Mouse (Mus musculus): Measurements from ENCODE around the gene Ndufaf4. TPM values are rescaled to one million over a fixed set of nuclear protein-coding genes. Genes with fewer than 3 reads are reported as not detected.

Ndufaf4 gene
- polyA plus RNA-seq, 1 experiment, result 17.0 TPM

DNA sequence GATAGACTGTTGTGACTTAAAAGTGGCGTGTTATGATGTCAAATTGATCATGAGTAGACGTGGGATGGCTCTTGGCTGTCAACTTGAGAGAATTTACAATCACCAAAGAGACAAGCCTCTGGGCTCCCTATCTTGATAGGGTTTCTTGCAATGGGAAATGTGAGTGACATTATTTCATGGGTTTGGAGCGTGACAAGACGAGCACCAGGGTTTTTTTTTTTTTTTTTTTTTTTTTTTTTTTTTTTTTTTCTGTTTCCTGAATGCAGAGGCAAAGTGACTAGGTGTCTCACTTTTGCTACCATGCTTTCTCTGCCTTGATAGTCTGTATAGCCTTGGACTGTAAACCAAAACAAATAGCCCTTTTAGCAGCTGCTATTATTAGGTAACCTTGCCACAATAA is 3.3 kb upstream of the Ndufaf4 start:
- TF ChIP-seq FOSL1 (IDR thresholded peaks at IDR 0.05; ENCODE audit: insufficient read depth, low read length, poor library complexity, severe bottlenecking), result no peak
- no peak for TF ChIP-seq CEBPB (IDR thresholded peaks at IDR 0.05; ENCODE audit: low read depth)
- no peak for TF ChIP-seq MAX (IDR thresholded peaks at IDR 0.05)
- H3K79me3 ChIP-seq (ENCODE audit: low read depth), result peaks cover 17% of the 10 kb centered on the region
- H3ac ChIP-seq (ENCODE audit: control insufficient read depth, insufficient read length, low read depth), result no peak overlapping the region
- peaks cover 3% of the 10 kb centered on the region for H3K27me3 ChIP-seq (ENCODE audit: control insufficient read depth, insufficient read depth, insufficient read length)
- H3K4me3 ChIP-seq (ENCODE audit: insufficient read depth, poor library complexity, severe bottlenecking), result no peak overlapping the region
- peaks cover 18% of the 10 kb centered on the region for H3K79me2 ChIP-seq (ENCODE audit: control insufficient read depth, insufficient read depth)
- no peaks in the 10 kb centered on the region for H3K36me3 ChIP-seq (ENCODE audit: control insufficient read depth, insufficient read depth)

GRCm38 (mm10) chr4:24896829-24897228 is 1.1 kb upstream of the Ndufaf4 start:
- no peak overlapping the region for H3K4me3 ChIP-seq (ENCODE audit: insufficient read depth, poor library complexity, severe bottlenecking)
- TF ChIP-seq MYOD1 (IDR thresholded peaks at IDR 0.05; ENCODE audit: control insufficient read depth, insufficient read length, low read depth) (no peak), MYOG (IDR thresholded peaks at IDR 0.05; ENCODE audit: control insufficient read depth, extremely low read depth, insufficient read length) (no peak), CTCF (IDR thresholded peaks at IDR 0.05; ENCODE audit: control insufficient read depth, insufficient read depth, insufficient read length) (no peak), FOSL1 (IDR thresholded peaks at IDR 0.05; ENCODE audit: insufficient read depth, low read length, poor library complexity, severe bottlenecking) (no peak), CEBPB (IDR thresholded peaks at IDR 0.05; ENCODE audit: low read depth) (no peak), MAX (IDR thresholded peaks at IDR 0.05) (no peak), USF1 (IDR thresholded peaks at IDR 0.05; ENCODE audit: low read depth) (no peak)
- no peak overlapping the region for H3ac ChIP-seq (ENCODE audit: control insufficient read depth, insufficient read length, low read depth)
- peaks cover 24% of the 10 kb centered on the region for H3K79me3 ChIP-seq (ENCODE audit: low read depth)
- peaks cover 31% of the 10 kb centered on the region for H3K79me2 ChIP-seq (ENCODE audit: control insufficient read depth, insufficient read depth)
- H3K27me3 ChIP-seq (ENCODE audit: control insufficient read depth, insufficient read depth, insufficient read length), result no peaks in the 10 kb centered on the region
- H3K36me3 ChIP-seq (ENCODE audit: control insufficient read depth, insufficient read depth), result peaks cover 15% of the 10 kb centered on the region

DNA sequence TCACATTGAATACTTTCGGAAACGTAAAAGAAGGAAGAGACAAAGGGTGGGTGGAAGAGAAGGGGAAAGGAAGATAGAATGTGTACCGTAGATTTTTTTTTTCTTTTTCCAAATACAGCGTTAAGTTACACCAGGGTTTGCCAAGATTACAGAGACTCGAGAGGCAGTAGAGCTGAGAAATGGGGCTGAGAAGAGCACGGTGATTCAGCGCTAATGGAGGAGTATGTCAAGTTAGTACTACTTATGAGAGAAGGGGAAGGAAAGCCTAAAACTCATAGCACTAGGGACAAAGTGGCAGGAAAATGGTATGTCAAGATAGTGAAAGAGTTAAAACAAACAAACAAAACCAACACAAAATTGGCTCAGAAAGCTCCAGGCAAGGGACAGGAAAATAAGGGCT is 532 bp upstream of the Ndufaf4 start:
- H3K27me3 ChIP-seq (ENCODE audit: control insufficient read depth, insufficient read depth, insufficient read length), result no peaks in the 10 kb centered on the region
- H3K79me3 ChIP-seq (ENCODE audit: low read depth), result peaks cover 24% of the 10 kb centered on the region
- TF ChIP-seq FOSL1 (IDR thresholded peaks at IDR 0.05; ENCODE audit: insufficient read depth, low read length, poor library complexity, severe bottlenecking) (no peak), CTCF (IDR thresholded peaks at IDR 0.05; ENCODE audit: control insufficient read depth, insufficient read depth, insufficient read length) (no peak), CEBPB (IDR thresholded peaks at IDR 0.05; ENCODE audit: low read depth) (no peak), MYOG (IDR thresholded peaks at IDR 0.05; ENCODE audit: control insufficient read depth, extremely low read depth, insufficient read length) (no peak), USF1 (IDR thresholded peaks at IDR 0.05; ENCODE audit: low read depth) (no peak), MAX (IDR thresholded peaks at IDR 0.05) (no peak), MYOD1 (IDR thresholded peaks at IDR 0.05; ENCODE audit: control insufficient read depth, insufficient read length, low read depth) (no peak)
- peaks cover 31% of the 10 kb centered on the region for H3K79me2 ChIP-seq (ENCODE audit: control insufficient read depth, insufficient read depth)
- H3ac ChIP-seq (ENCODE audit: control insufficient read depth, insufficient read length, low read depth), result peak overlapping the region; percentile 40
- H3K36me3 ChIP-seq (ENCODE audit: control insufficient read depth, insufficient read depth), result peaks cover 20% of the 10 kb centered on the region
- H3K4me3 ChIP-seq (ENCODE audit: insufficient read depth, poor library complexity, severe bottlenecking), result peak overlapping the region; percentile 82

DNA sequence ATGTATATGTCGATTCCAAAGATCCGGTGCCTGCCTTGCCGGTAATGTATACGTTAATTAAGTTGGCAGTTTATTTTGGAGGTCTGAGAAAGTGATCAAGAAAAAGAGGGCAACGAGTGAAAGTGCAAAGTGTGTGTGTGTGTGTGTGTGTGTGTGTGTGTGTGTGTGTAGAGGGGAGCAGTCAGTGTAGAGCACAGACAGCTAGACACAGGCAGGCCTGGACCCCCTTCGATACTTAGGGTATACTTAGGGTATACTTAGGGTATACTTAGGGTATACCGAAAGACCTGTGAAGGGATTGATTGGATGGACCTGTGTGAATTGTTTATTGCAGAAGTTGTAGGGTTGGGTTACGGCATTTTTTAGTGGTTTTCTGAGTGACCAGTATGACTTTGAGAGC is 753 bp downstream of the Ndufaf4 start:
- Histone ChIP-seq H3K4me3 (ENCODE audit: insufficient read depth, poor library complexity, severe bottlenecking) (peak overlapping the region; percentile 82), H3K79me3 (ENCODE audit: low read depth) (peaks cover 24% of the 10 kb centered on the region), H3K36me3 (ENCODE audit: control insufficient read depth, insufficient read depth) (peaks cover 31% of the 10 kb centered on the region), H3K27me3 (ENCODE audit: control insufficient read depth, insufficient read depth, insufficient read length) (no peaks in the 10 kb centered on the region), H3ac (ENCODE audit: control insufficient read depth, insufficient read length, low read depth) (peak overlapping the region; percentile 61), H3K79me2 (ENCODE audit: control insufficient read depth, insufficient read depth) (peaks cover 31% of the 10 kb centered on the region)
- TF ChIP-seq CEBPB (IDR thresholded peaks at IDR 0.05; ENCODE audit: low read depth), result no peak
- TF ChIP-seq USF1 (IDR thresholded peaks at IDR 0.05; ENCODE audit: low read depth), result no peak
- no peak for TF ChIP-seq MYOD1 (IDR thresholded peaks at IDR 0.05; ENCODE audit: control insufficient read depth, insufficient read length, low read depth)
- TF ChIP-seq MAX (IDR thresholded peaks at IDR 0.05), result no peak
- TF ChIP-seq FOSL1 (IDR thresholded peaks at IDR 0.05; ENCODE audit: insufficient read depth, low read length, poor library complexity, severe bottlenecking), result no peak
- no peak for TF ChIP-seq CTCF (IDR thresholded peaks at IDR 0.05; ENCODE audit: control insufficient read depth, insufficient read depth, insufficient read length)
- TF ChIP-seq MYOG (IDR thresholded peaks at IDR 0.05; ENCODE audit: control insufficient read depth, extremely low read depth, insufficient read length), result no peak

- Histone ChIP-seq H3K79me2 (ENCODE audit: control insufficient read depth, insufficient read depth) (peaks cover 31% of the 10 kb centered on the region), H3K27me3 (ENCODE audit: control insufficient read depth, insufficient read depth, insufficient read length) (no peaks in the 10 kb centered on the region), H3ac (ENCODE audit: control insufficient read depth, insufficient read length, low read depth) (peak overlapping the region; percentile 24), H3K4me3 (ENCODE audit: insufficient read depth, poor library complexity, severe bottlenecking) (peak overlapping the region; percentile 82), H3K79me3 (ENCODE audit: low read depth) (peaks cover 24% of the 10 kb centered on the region), H3K36me3 (ENCODE audit: control insufficient read depth, insufficient read depth) (peaks cover 31% of the 10 kb centered on the region)
- TF ChIP-seq USF1 (IDR thresholded peaks at IDR 0.05; ENCODE audit: low read depth) (no peak), CTCF (IDR thresholded peaks at IDR 0.05; ENCODE audit: control insufficient read depth, insufficient read depth, insufficient read length) (no peak), MAX (IDR thresholded peaks at IDR 0.05) (no peak), CEBPB (IDR thresholded peaks at IDR 0.05; ENCODE audit: low read depth) (no peak), MYOG (IDR thresholded peaks at IDR 0.05; ENCODE audit: control insufficient read depth, extremely low read depth, insufficient read length) (no peak), FOSL1 (IDR thresholded peaks at IDR 0.05; ENCODE audit: insufficient read depth, low read length, poor library complexity, severe bottlenecking) (no peak), MYOD1 (IDR thresholded peaks at IDR 0.05; ENCODE audit: control insufficient read depth, insufficient read length, low read depth) (no peak)
Observed at GRCm38 (mm10) chr4:24899146-24899545, 1.3 kb downstream of the Ndufaf4 start.

DNA sequence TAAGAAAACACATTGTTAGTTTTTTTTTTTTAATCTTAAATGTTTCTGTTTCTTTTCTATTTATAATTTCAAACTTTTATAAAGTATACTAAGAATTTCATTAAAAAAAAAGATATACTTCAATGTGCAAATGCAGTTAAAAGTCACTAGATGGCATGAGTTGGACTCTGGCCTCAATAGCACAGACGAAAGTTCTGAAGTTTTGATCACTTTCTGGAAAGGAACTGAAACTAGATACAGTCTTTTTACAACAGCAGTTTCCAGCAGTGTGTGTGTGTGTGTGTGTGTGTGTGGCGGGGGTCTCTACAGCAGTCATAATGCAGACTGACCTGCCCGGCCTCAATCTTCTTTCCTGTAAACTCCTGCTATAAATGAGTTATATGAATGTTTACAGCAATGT is 9.9 kb downstream of the Ndufaf4 start:
- H3K79me3 ChIP-seq (ENCODE audit: low read depth), result no peaks in the 10 kb centered on the region
- H3K79me2 ChIP-seq (ENCODE audit: control insufficient read depth, insufficient read depth), result no peaks in the 10 kb centered on the region
- H3K27me3 ChIP-seq (ENCODE audit: control insufficient read depth, insufficient read depth, insufficient read length), result no peaks in the 10 kb centered on the region
- H3K36me3 ChIP-seq (ENCODE audit: control insufficient read depth, insufficient read depth), result peaks cover 7% of the 10 kb centered on the region
- H3K4me3 ChIP-seq (ENCODE audit: insufficient read depth, poor library complexity, severe bottlenecking), result no peak overlapping the region
- no peak overlapping the region for H3ac ChIP-seq (ENCODE audit: control insufficient read depth, insufficient read length, low read depth)
- TF ChIP-seq MYOD1 (IDR thresholded peaks at IDR 0.05; ENCODE audit: control insufficient read depth, insufficient read length, low read depth) (no peak), CTCF (IDR thresholded peaks at IDR 0.05; ENCODE audit: control insufficient read depth, insufficient read depth, insufficient read length) (no peak), MAX (IDR thresholded peaks at IDR 0.05) (no peak), CEBPB (IDR thresholded peaks at IDR 0.05; ENCODE audit: low read depth) (no peak), USF1 (IDR thresholded peaks at IDR 0.05; ENCODE audit: low read depth) (no peak), MYOG (IDR thresholded peaks at IDR 0.05; ENCODE audit: control insufficient read depth, extremely low read depth, insufficient read length) (no peak), FOSL1 (IDR thresholded peaks at IDR 0.05; ENCODE audit: insufficient read depth, low read length, poor library complexity, severe bottlenecking) (no peak)
